Mouse (Mus musculus): ENCODE measurements around the gene Crocc.

- TF ChIP-seq CTCF (IDR thresholded peaks at IDR 0.05; ENCODE audit: low read depth) = no peak
- TF ChIP-seq EP300 (IDR thresholded peaks at IDR 0.05; ENCODE audit: low read depth) = no peak
Measured at GRCm38 (mm10) chr4:140988706-140989290, 71.6 kb downstream of the Crocc start.

Data from liver, postnatal 0 days (tissue).